Mouse (Mus musculus) lung, postnatal 0 days (tissue): Measurements from ENCODE around the gene Cacng3. TPM values are rescaled to one million over a fixed set of nuclear protein-coding genes. Genes with fewer than 3 reads are reported as not detected.
A peak's percentile ranks its signal among the peaks of the same experiment; 100 is the strongest.

Experiments
- ATAC-seq: fragments of 200-750 bp; cut with Nextera tagmentation; 2 replicates; pipeline ENCODE4 v1.8.0; 2017; ENCODE audit warnings: moderate library complexity
- DNase-seq: peaks from one replicate; pipeline ENCODE4 v3.0.0-alpha.2; 2016; ENCODE audit warnings: low spot score
- H3K27ac ChIP-seq: fragments of 300-500 bp; sonication (generic); 2 replicates; pipeline ENCODE4 v1.5.1; 2014; ENCODE audit warnings: antibody characterized with exemption, mild to moderate bottlenecking, low read length, mixed read lengths
- H3K27me3 ChIP-seq: fragments of 300-500 bp; sonication (generic); replicated peaks from 2 replicates; pipeline ENCODE4 v1.6.1; 2014; ENCODE audit warnings: low read length, mixed read lengths; ENCODE audit not compliant: insufficient read depth
- H3K36me3 ChIP-seq: fragments of 300-500 bp; sonication (generic); 2 replicates; pipeline ENCODE4 v1.6.1; 2014; ENCODE audit warnings: low read length, mixed read lengths; ENCODE audit not compliant: insufficient read depth
- H3K4me1 ChIP-seq: fragments of 300-500 bp; sonication (generic); 2 replicates; pipeline ENCODE4 v1.6.1; 2014; ENCODE audit warnings: antibody characterized with exemption, low read depth, low read length, mixed read lengths; ENCODE audit not compliant: insufficient read depth
- H3K4me2 ChIP-seq: fragments of 300-500 bp; sonication (generic); replicated peaks from 2 replicates; pipeline ENCODE4 v1.6.1; 2014; ENCODE audit warnings: low read depth, mild to moderate bottlenecking, low read length, moderate library complexity, mixed read lengths
- H3K4me3 ChIP-seq: fragments of 300-500 bp; sonication (generic); 2 replicates; pipeline ENCODE4 v1.5.1; 2014; ENCODE audit warnings: low read depth, low read length
- H3K9ac ChIP-seq: fragments of 300-500 bp; sonication (generic); replicated peaks from 2 replicates; pipeline ENCODE4 v1.6.1; 2014; ENCODE audit warnings: low read depth, mild to moderate bottlenecking
- H3K9me3 ChIP-seq: fragments of 300-500 bp; sonication (generic); 2 replicates; pipeline ENCODE4 v1.6.1; 2016; ENCODE audit warnings: low read length, mixed read lengths
- CTCF ChIP-seq: IDR thresholded peaks from 2 replicates; pipeline ENCODE4 v1.5.1; 2016; ENCODE audit warnings: antibody characterized with exemption, mild to moderate bottlenecking
- EP300 ChIP-seq: IDR thresholded peaks from 2 replicates; pipeline ENCODE4 v1.6.1; 2016; ENCODE audit warnings: antibody characterized with exemption, mild to moderate bottlenecking, control low read depth
- WGBS: fragments of 180-500 bp; shearing (Covaris S2); extraction: QIAGEN DNeasy Blood & Tissue Kit; methylation state at CpG from one replicate; pipeline ENCODE4 v1.1.7; 2014; 5-methylcytosine and 5-hydroxymethylcytosine counted together
- polyA plus RNA-seq: library from polyadenylated mRNA; unstranded; fragments of >200 nt; fragmentation: Nextera tagmentation; extraction: Ambion mirVana; gene quantifications from 2 replicates; pipeline ENCODE4 v1.2.1, GENCODE M21; 2015

The Cacng3 gene
- polyA plus RNA-seq, 1 experiment from 2014 or later: not detected

- H3K9ac ChIP-seq: no peak overlapping the region
- 62% methylated on average over 5 of the region's 5 CpGs for WGBS
- no peak for ATAC-seq
Measured at GRCm38 (mm10) chr7:122633463-122633862, 36.8 kb upstream of the Cacng3 start.

DNA sequence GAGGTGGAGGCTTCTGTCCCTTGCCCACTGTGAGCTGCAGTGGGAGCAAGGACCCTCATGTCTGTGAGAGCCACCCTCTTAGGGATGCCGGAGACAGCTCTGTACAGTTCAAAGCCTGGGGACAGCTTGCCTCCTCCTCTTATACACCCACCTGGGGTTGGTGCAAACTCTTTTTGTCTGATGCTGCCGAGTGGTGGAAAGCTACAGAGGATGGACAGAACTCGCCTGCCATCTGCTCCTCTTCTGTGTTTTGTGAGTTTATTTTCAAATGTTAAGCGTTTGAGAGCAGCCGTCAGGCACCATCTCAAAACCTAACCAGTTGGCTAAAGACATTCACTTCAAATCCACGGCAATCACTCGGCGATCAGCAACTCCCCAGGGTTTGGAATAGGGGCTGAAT, 26.6 kb upstream of the Cacng3 start:
- no peaks in the 10 kb centered on the region for H3K9me3 ChIP-seq
- no peak for ATAC-seq
- no peak overlapping the region for H3K9ac ChIP-seq
- H3K4me1 ChIP-seq: no peaks in the 10 kb centered on the region
- no peaks in the 10 kb centered on the region for H3K36me3 ChIP-seq
- H3K4me3 ChIP-seq: no peak overlapping the region
- TF ChIP-seq CTCF (no peak), EP300 (no peak)
- no peak for DNase-seq
- H3K27me3 ChIP-seq: no peaks in the 10 kb centered on the region
- no peak overlapping the region for H3K27ac ChIP-seq
- no peak overlapping the region for H3K4me2 ChIP-seq
- 83% methylated on average over 8 of the region's 8 CpGs for WGBS

More at GRCm38 (mm10) chr7:122633463-122633862, 36.8 kb upstream of the Cacng3 start:
- no peak overlapping the region for H3K27ac ChIP-seq
- no peaks in the 10 kb centered on the region for H3K4me1 ChIP-seq
- H3K4me2 ChIP-seq: no peak overlapping the region
- no peak for TF ChIP-seq EP300
- TF ChIP-seq CTCF: no peak
- no peaks in the 10 kb centered on the region for H3K36me3 ChIP-seq
- H3K27me3 ChIP-seq: no peaks in the 10 kb centered on the region
- no peaks in the 10 kb centered on the region for H3K9me3 ChIP-seq
- peak; percentile 52 for DNase-seq
- no peak overlapping the region for H3K4me3 ChIP-seq

DNA sequence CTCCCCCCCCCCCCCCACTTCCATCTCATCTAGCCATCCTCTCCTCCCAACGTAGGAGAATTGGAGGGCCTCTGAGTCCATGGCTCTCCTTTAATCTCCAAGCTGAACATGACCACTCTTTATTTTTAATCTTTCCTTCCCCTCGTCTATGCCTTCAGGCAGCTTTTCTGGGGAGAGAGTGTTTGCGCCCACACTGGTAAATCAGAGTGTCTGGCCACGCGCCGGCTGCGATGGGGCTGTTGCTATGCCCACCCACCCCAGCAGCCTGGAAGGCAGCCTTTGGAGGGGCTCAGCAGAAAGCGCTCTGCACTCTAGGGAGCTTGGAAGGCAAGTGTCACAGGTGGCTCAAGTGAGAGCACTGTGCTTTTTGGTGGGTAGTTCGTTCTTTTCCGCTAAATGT, 21.0 kb upstream of the Cacng3 start:
- Histone ChIP-seq H3K9ac (no peak overlapping the region), H3K4me1 (no peaks in the 10 kb centered on the region), H3K36me3 (no peaks in the 10 kb centered on the region), H3K4me3 (no peak overlapping the region), H3K9me3 (no peaks in the 10 kb centered on the region), H3K4me2 (no peak overlapping the region), H3K27me3 (no peaks in the 10 kb centered on the region), H3K27ac (no peak overlapping the region)
- ATAC-seq (no peak), DNase-seq (no peak)
- 73% methylated on average over 10 of the region's 10 CpGs for WGBS
- TF ChIP-seq EP300 (no peak), CTCF (no peak)

GRCm38 (mm10) chr7:122652523-122652922, 17.8 kb upstream of the Cacng3 start:
- 56% methylated on average over 3 of the region's 3 CpGs for WGBS
- H3K9ac ChIP-seq: no peak overlapping the region
- ATAC-seq (no peak), DNase-seq (no peak)
- H3K27me3 ChIP-seq: no peaks in the 10 kb centered on the region
- no peak for TF ChIP-seq EP300
- no peak for TF ChIP-seq CTCF
- H3K4me2 ChIP-seq: no peak overlapping the region
- no peak overlapping the region for H3K27ac ChIP-seq
- H3K9me3 ChIP-seq: no peaks in the 10 kb centered on the region
- no peak overlapping the region for H3K4me3 ChIP-seq
- H3K4me1 ChIP-seq: no peaks in the 10 kb centered on the region
- no peaks in the 10 kb centered on the region for H3K36me3 ChIP-seq

- WGBS: 87% methylated on average over 3 of the region's 3 CpGs
- H3K4me1 ChIP-seq: no peaks in the 10 kb centered on the region
- ATAC-seq: no peak
Measured at GRCm38 (mm10) chr7:122656671-122657070, 13.6 kb upstream of the Cacng3 start.

DNA sequence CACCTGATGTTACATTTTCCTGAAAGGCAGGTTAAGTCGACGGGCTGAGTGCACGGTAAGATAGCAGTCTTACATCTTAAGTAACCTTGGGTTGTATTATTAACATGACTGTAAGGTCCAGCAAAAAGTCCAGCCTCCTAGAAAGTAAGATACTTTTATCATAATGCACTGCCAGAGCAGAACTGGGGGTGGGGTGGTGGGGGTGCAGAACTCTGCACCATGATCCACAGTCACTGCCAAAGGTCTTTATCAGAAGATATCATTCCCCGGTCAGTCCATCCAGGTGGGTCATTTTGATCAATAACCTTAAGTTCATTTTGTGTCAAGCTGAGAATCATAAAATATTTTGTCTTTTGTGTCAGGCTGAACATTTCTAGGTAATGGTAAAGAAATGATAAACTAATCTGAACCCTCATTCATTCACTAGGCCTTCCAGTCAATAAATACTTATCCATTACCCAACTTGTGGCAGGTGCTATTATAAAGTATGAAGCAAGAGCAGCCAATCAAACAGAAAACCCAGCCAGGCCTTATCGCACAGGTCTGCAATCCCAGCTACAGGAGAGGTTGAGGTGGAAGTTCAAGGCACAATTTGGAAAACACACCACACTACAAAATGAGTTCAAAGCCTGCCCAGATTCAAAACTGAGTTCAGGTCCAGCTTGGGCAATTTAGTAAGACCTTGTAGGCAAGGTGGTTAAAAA, 12.7 kb upstream of the Cacng3 start:
- no peak overlapping the region for H3K9ac ChIP-seq
- DNase-seq (no peak), ATAC-seq (no peak)
- H3K4me1 ChIP-seq: no peaks in the 10 kb centered on the region
- no peaks in the 10 kb centered on the region for H3K9me3 ChIP-seq
- H3K4me2 ChIP-seq: no peak overlapping the region
- WGBS: 84% methylated on average over 5 of the region's 5 CpGs
- no peaks in the 10 kb centered on the region for H3K36me3 ChIP-seq
- H3K4me3 ChIP-seq: no peak overlapping the region
- TF ChIP-seq EP300: no peak
- no peak for TF ChIP-seq CTCF
- no peaks in the 10 kb centered on the region for H3K27me3 ChIP-seq
- H3K27ac ChIP-seq: no peak overlapping the region

More at GRCm38 (mm10) chr7:122656671-122657070, 13.6 kb upstream of the Cacng3 start:
- no peak for TF ChIP-seq CTCF
- TF ChIP-seq EP300: no peak
- Histone ChIP-seq H3K4me3 (no peak overlapping the region), H3K4me2 (no peak overlapping the region), H3K9me3 (no peaks in the 10 kb centered on the region), H3K27me3 (no peaks in the 10 kb centered on the region), H3K36me3 (no peaks in the 10 kb centered on the region), H3K27ac (no peak overlapping the region), H3K9ac (no peak overlapping the region)
- no peak for DNase-seq
